7 mouse cellular contexts compared by ENCODE assay signal in genomic region chr1:39949790-39950462, GRCm38 (mm10). TPM values are rescaled to one million over a fixed set of nuclear protein-coding genes. Genes with fewer than 3 reads are reported as not detected.
DNase-seq lines count a peak whose midpoint lies in the region; ATAC-seq and TF ChIP-seq lines count a peak whose summit lies in the region.

No protein-coding gene starts in this region.

- no peak for TF ChIP-seq CTCF in lung, embryonic 14.5 days (IDR thresholded peaks at IDR 0.05; ENCODE audit: low read depth)

- no peak overlapping the region for H3K9ac ChIP-seq in lung, embryonic 14.5 days
- no peak overlapping the region for H3K9ac ChIP-seq in heart, embryonic 16.5 days (ENCODE audit: low read length)

- H3K27ac ChIP-seq in lung, embryonic 14.5 days (ENCODE audit: low read depth) = no peak overlapping the region; the same call in 1 of the 2 replicates
- H3K27ac ChIP-seq in heart, embryonic 16.5 days (ENCODE audit: low read length) = peak overlapping the region; percentile 73

- no peaks in the 10 kb centered on the region for H3K9me3 ChIP-seq in lung, embryonic 14.5 days (ENCODE audit: low read depth, low read length)
- H3K9me3 ChIP-seq in heart, embryonic 16.5 days (replicated peaks; ENCODE audit: control insufficient read depth, low read length) = no peaks in the 10 kb centered on the region
- H3K9me3 ChIP-seq in megakaryocyte, embryonic 14.5 days = no peaks in the 10 kb centered on the region

- H3K4me2 ChIP-seq in lung, embryonic 14.5 days = no peak overlapping the region
- peak overlapping the region; percentile 21 for H3K4me2 ChIP-seq in heart, embryonic 16.5 days (ENCODE audit: low read depth, low read length)

- H3K36me3 ChIP-seq in lung, embryonic 14.5 days (ENCODE audit: insufficient read depth) = no peaks in the 10 kb centered on the region
- no peaks in the 10 kb centered on the region for H3K36me3 ChIP-seq in heart, embryonic 16.5 days (ENCODE audit: control insufficient read depth, insufficient read depth)
- no peaks in the 10 kb centered on the region for H3K36me3 ChIP-seq in megakaryocyte, embryonic 14.5 days (replicated peaks; ENCODE audit: low read length)

- peak; percentile 52; the same call in 1 of the 2 replicates for ATAC-seq in lung, embryonic 14.5 days (ENCODE audit: insufficient read depth)
- peak; percentile 24; the same call in 1 of the 2 replicates for ATAC-seq in heart, embryonic 16.5 days (replicated peaks; ENCODE audit: extremely low read depth, insufficient read depth, low FRiP score)

- no peak for DNase-seq in lung, embryonic 14.5 days
- no peak for DNase-seq in lung, postnatal 36 days
- DNase-seq in ZHBTc4 (ENCODE audit: low read depth, low spot score) = peak; percentile 86
- no peak for DNase-seq in cerebellum, adult 11-12 months
- DNase-seq in layer of hippocampus, postnatal 25 days (ENCODE audit: extremely low spot score in 1 of 2, low spot score in 1 of 2) = no peak

- 30% methylated on average over 10 of the region's 10 CpGs for WGBS in lung, embryonic 14.5 days
- WGBS in heart, embryonic 16.5 days = 24% methylated on average over 10 of the region's 10 CpGs

- H3K4me1 ChIP-seq in lung, embryonic 14.5 days (ENCODE audit: insufficient read depth) = peaks cover 40% of the 10 kb centered on the region
- H3K4me1 ChIP-seq in heart, embryonic 16.5 days (ENCODE audit: control insufficient read depth, insufficient read depth, low read length) = peaks cover 80% of the 10 kb centered on the region
- H3K4me1 ChIP-seq in megakaryocyte, embryonic 14.5 days = peaks cover 85% of the 10 kb centered on the region

- no peaks in the 10 kb centered on the region for H3K27me3 ChIP-seq in lung, embryonic 14.5 days (ENCODE audit: insufficient read depth, low read length)
- no peaks in the 10 kb centered on the region for H3K27me3 ChIP-seq in heart, embryonic 16.5 days (ENCODE audit: control insufficient read depth, insufficient read depth, low read length)
- H3K27me3 ChIP-seq in megakaryocyte, embryonic 14.5 days (replicated peaks) = no peaks in the 10 kb centered on the region

- H3K4me3 ChIP-seq in lung, embryonic 14.5 days (ENCODE audit: low read depth, low read length) = no peak overlapping the region
- no peak overlapping the region for H3K4me3 ChIP-seq in heart, embryonic 16.5 days (ENCODE audit: low read length)
- H3K4me3 ChIP-seq in megakaryocyte, embryonic 14.5 days (replicated peaks) = peak overlapping the region; percentile 35

RNA-seq across cellular contexts. Expression of gene Map4k4, which starts 49.2 kb away (rescaled TPM):
- polyA plus RNA-seq in lung, embryonic 14.5 days (2014; fragmentation: Nextera tagmentation; extraction: Ambion mirVana) = 44.7 and 49.3 TPM in 2 replicates
- 14.7 and 23.8 TPM in 2 replicates for polyA plus RNA-seq in heart, embryonic 16.5 days (2015; fragmentation: Nextera tagmentation; extraction: Ambion mirVana)
- 13.5 and 22.8 TPM in 2 replicates for polyA plus RNA-seq in megakaryocyte, embryonic 14.5 days (2012; ENCODE audit: insufficient read depth, low replicate concordance)
- 100 to 1,000 TPM; 154 to 180 TPM for total RNA-seq in layer of hippocampus, postnatal 25 days (2021)
